Mouse (Mus musculus) stomach, postnatal 0 days (tissue): Measurements from ENCODE around the gene Abhd14b.
A peak's percentile ranks its signal among the peaks of the same experiment; 100 is the strongest.

Experiments
- CTCF ChIP-seq: IDR thresholded peaks from 2 replicates; pipeline ENCODE4 v1.5.1; 2016; ENCODE audit warnings: antibody characterized with exemption, low read depth, mild to moderate bottlenecking, moderate library complexity
- EP300 ChIP-seq: optimal IDR thresholded peaks from 2 replicates; pipeline ENCODE3; 2016; ENCODE audit warnings: antibody characterized with exemption

DNA sequence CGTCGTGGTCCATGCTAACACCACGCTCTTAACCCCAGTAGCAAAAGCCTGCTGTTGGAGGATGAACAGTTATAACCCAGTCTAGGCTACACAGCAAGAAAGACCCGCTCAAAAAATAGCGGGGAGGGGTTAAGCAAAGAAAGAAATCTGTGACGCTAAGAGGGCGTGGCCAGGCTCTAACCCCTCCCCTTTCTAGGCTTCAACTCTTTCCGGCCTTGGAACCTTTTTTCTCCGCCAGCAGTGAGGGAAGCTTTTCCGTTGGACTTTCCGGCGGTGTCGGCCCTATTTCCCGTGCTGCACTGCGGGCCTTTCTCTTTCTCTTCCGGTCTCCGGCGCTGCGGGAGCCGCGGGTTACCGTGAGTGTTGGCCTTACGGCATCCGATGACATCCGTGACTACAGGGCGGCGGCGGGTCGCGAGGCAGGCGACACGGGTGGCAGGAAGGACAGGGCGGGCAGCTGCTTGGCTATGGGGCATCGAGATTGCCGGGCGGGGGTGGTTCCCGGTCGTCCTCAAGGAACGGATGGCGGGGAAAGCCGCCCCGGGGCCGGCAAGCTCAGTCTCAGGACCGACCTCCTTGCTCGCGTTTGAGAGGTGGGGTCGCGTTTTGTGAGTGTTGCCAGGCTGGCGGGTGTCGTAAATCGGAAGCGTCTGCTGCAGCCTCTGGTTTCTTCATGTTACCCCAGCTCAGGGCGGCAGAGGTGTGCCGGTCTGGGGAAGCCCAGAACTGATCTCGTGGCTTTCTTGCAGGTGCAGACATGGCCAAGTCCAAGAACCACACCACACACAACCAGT is 17.8 kb upstream of the Abhd14b start, which contains the start of gene Rpl29:
- TF ChIP-seq CTCF (no peak), EP300 (peak; percentile 80)
